Mouse (Mus musculus): Measurements from ENCODE around the gene Pou2f1. TPM values are rescaled to one million over a fixed set of nuclear protein-coding genes. Genes with fewer than 3 reads are reported as not detected.

The Pou2f1 gene
- polyA plus RNA-seq, 1 experiment from 2014 or later, result 27.6 TPM

- no peaks in the 10 kb centered on the region for H3K9me3 ChIP-seq
- no peak overlapping the region for H3K4me2 ChIP-seq (replicated peaks)
- 89% methylated on average over 2 of the region's 2 CpGs for WGBS
- H3K27ac ChIP-seq (replicated peaks), result no peak overlapping the region
- H3K36me3 ChIP-seq, result peaks cover 68% of the 10 kb centered on the region
- no peaks in the 10 kb centered on the region for H3K27me3 ChIP-seq
- no peak for ATAC-seq (ENCODE audit: low FRiP score, low read depth)
- no peaks in the 10 kb centered on the region for H3K4me1 ChIP-seq
- no peak overlapping the region for H3K9ac ChIP-seq (replicated peaks)
- H3K4me3 ChIP-seq, result no peak overlapping the region
Measured at GRCm38 (mm10) chr1:165891686-165892085, 110.8 kb downstream of the Pou2f1 start.

- Histone ChIP-seq H3K27ac (replicated peaks) (no peak overlapping the region), H3K9me3 (no peaks in the 10 kb centered on the region), H3K4me2 (replicated peaks) (no peak overlapping the region), H3K4me1 (no peaks in the 10 kb centered on the region), H3K9ac (replicated peaks) (no peak overlapping the region), H3K36me3 (peaks cover 34% of the 10 kb centered on the region), H3K27me3 (no peaks in the 10 kb centered on the region), H3K4me3 (no peak overlapping the region)
- ATAC-seq (ENCODE audit: low FRiP score, low read depth), result no peak
- 75% methylated on average over 8 of the region's 8 CpGs for WGBS
Measured at GRCm38 (mm10) chr1:165882146-165882900, 120.2 kb downstream of the Pou2f1 start.

DNA sequence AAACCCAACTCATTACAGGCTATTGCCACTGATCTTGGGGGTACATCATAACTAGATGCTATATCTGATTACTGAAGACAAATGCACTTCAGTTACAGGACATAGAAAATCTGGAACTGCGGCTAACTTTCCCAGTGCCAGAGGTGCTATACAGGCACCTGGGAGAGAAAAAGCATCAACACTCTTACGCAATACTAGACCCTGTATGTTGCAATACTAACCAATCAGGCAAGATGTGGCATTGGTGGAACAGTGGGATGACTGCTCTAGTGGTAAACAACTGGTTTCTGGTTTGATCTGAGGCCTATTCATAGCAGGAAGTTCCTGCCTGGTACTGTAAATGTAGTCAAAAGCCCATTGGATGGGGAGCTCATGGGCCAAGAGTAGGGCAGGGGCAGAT lies 123.7 kb downstream of the Pou2f1 start:
- Histone ChIP-seq H3K4me3 (no peak overlapping the region), H3K9ac (replicated peaks) (no peak overlapping the region), H3K4me2 (replicated peaks) (no peak overlapping the region), H3K27me3 (no peaks in the 10 kb centered on the region), H3K36me3 (peaks cover 47% of the 10 kb centered on the region), H3K4me1 (peaks cover 3% of the 10 kb centered on the region; the same call in 1 of the 2 replicates), H3K27ac (replicated peaks) (no peak overlapping the region), H3K9me3 (no peaks in the 10 kb centered on the region)
- no peak for ATAC-seq (ENCODE audit: low FRiP score, low read depth)
- WGBS, result 100% methylated on average over 2 of the region's 2 CpGs

GRCm38 (mm10) chr1:165875520-165876284 lies 126.8 kb downstream of the Pou2f1 start:
- Histone ChIP-seq H3K4me1 (peaks cover 6% of the 10 kb centered on the region), H3K9ac (replicated peaks) (no peak overlapping the region), H3K9me3 (no peaks in the 10 kb centered on the region), H3K27me3 (no peaks in the 10 kb centered on the region), H3K27ac (replicated peaks) (no peak overlapping the region), H3K4me2 (replicated peaks) (no peak overlapping the region), H3K36me3 (peaks cover 42% of the 10 kb centered on the region), H3K4me3 (no peak overlapping the region)
- WGBS, result 98% methylated on average over 6 of the region's 6 CpGs
- no peak for ATAC-seq (ENCODE audit: low FRiP score, low read depth)

DNA sequence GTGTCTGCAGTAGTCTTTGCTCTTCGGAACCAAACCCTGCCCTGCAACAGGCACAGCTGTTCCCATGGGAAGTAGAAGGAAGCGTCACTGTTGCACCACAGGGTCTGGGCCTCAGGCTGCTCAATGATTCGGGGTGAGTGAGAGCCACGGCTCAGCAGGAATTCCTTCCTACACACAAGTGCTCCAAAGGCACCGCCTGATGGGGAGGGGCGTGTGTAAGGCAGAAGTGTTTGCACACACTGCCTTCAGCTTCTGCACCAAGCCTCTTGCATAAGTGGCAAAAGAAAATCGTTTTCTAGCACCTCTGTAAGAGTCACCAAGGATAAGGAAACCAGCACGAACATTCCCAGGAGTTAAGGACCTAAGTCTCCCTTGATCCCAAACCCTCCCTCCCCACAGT lies 127.8 kb downstream of the Pou2f1 start:
- no peaks in the 10 kb centered on the region for H3K9me3 ChIP-seq
- peaks cover 40% of the 10 kb centered on the region for H3K36me3 ChIP-seq
- WGBS, result 56% methylated on average over 8 of the region's 8 CpGs
- no peak overlapping the region for H3K4me2 ChIP-seq (replicated peaks)
- no peak overlapping the region for H3K9ac ChIP-seq (replicated peaks)
- H3K4me3 ChIP-seq, result no peak overlapping the region
- no peak overlapping the region for H3K27ac ChIP-seq (replicated peaks)
- no peak for ATAC-seq (ENCODE audit: low FRiP score, low read depth)
- H3K4me1 ChIP-seq, result peaks cover 6% of the 10 kb centered on the region
- H3K27me3 ChIP-seq, result no peaks in the 10 kb centered on the region

DNA sequence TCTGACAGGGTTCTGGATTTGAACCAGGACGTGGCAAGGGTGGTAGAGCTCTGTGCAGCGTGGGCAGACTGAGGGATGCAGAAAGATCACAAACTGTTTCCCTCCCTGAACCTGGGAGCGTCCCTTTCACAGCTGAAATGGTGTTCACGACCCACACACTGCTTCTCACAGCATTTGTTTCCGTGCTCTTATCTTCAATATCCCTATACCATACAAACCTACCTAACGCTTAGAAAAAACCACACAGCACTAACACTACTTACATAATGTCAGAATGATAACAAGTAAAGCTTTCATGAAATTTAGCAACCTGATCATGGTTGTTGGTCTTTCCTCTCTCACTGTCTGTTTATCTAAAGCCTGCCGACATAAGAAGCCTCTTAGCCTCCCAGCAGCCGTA lies 133.8 kb downstream of the Pou2f1 start:
- 91% methylated on average over 8 of the region's 8 CpGs for WGBS
- Histone ChIP-seq H3K9ac (replicated peaks) (no peak overlapping the region), H3K27me3 (no peaks in the 10 kb centered on the region), H3K4me2 (replicated peaks) (no peak overlapping the region), H3K9me3 (no peaks in the 10 kb centered on the region), H3K36me3 (peaks cover 20% of the 10 kb centered on the region), H3K4me3 (no peak overlapping the region), H3K27ac (replicated peaks) (no peak overlapping the region), H3K4me1 (peaks cover 10% of the 10 kb centered on the region; the same call in 1 of the 2 replicates)
- no peak for ATAC-seq (ENCODE audit: low FRiP score, low read depth)

GRCm38 (mm10) chr1:165866630-165867280 lies 135.7 kb downstream of the Pou2f1 start:
- 76% methylated on average over 5 of the region's 5 CpGs for WGBS
- Histone ChIP-seq H3K4me2 (replicated peaks) (no peak overlapping the region), H3K9me3 (no peaks in the 10 kb centered on the region), H3K27me3 (no peaks in the 10 kb centered on the region; the same call in 1 of the 2 replicates), H3K27ac (replicated peaks) (no peak overlapping the region), H3K36me3 (peaks cover 20% of the 10 kb centered on the region; the same call in 1 of the 2 replicates), H3K4me3 (no peak overlapping the region), H3K9ac (replicated peaks) (no peak overlapping the region), H3K4me1 (peaks cover 13% of the 10 kb centered on the region)
- ATAC-seq (ENCODE audit: low FRiP score, low read depth), result no peak

GRCm38 (mm10) chr1:165864864-165865795 lies 137.3 kb downstream of the Pou2f1 start:
- Histone ChIP-seq H3K9me3 (no peaks in the 10 kb centered on the region), H3K4me1 (peaks cover 16% of the 10 kb centered on the region), H3K27ac (replicated peaks) (no peak overlapping the region), H3K36me3 (peaks cover 20% of the 10 kb centered on the region; the same call in 1 of the 2 replicates), H3K27me3 (no peaks in the 10 kb centered on the region; the same call in 1 of the 2 replicates), H3K9ac (replicated peaks) (no peak overlapping the region), H3K4me2 (replicated peaks) (no peak overlapping the region), H3K4me3 (no peak overlapping the region)
- 50% methylated on average over 14 of the region's 14 CpGs for WGBS
- no peak for ATAC-seq (ENCODE audit: low FRiP score, low read depth)

GRCm38 (mm10) chr1:165862059-165862458 lies 140.4 kb downstream of the Pou2f1 start:
- H3K9ac ChIP-seq (replicated peaks), result no peak overlapping the region
- H3K36me3 ChIP-seq, result peaks cover 4% of the 10 kb centered on the region; the same call in 1 of the 2 replicates
- ATAC-seq (ENCODE audit: low FRiP score, low read depth), result no peak
- H3K9me3 ChIP-seq, result no peaks in the 10 kb centered on the region
- H3K27me3 ChIP-seq, result peaks cover 12% of the 10 kb centered on the region
- H3K4me3 ChIP-seq, result no peak overlapping the region
- no peak overlapping the region; the same call in 1 of the 2 replicates for H3K27ac ChIP-seq (replicated peaks)
- H3K4me2 ChIP-seq (replicated peaks), result no peak overlapping the region
- H3K4me1 ChIP-seq, result peaks cover 16% of the 10 kb centered on the region
- WGBS, result 67% methylated on average over 7 of the region's 7 CpGs

DNA sequence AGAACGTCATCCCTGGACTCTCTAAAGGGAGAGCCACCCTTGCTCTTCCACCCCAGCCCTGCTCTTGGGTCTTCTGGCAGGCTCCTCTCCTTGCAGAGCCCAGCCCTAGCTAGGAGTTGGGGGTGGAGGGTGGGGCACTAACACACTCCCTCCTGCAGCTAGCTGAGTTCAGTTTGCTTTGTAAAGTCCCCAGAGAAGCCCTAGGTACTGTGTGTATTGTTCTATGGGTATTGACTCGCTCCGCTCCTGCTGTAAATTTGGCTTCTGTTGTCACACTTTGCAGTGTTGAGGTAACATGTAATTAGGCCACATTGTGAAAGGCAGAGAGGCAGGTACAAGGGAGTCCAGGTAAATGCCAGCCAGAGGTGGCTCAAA lies 141.3 kb downstream of the Pou2f1 start:
- Histone ChIP-seq H3K9ac (replicated peaks) (no peak overlapping the region), H3K4me3 (no peak overlapping the region), H3K9me3 (no peaks in the 10 kb centered on the region), H3K27me3 (peaks cover 18% of the 10 kb centered on the region), H3K4me1 (peaks cover 16% of the 10 kb centered on the region), H3K4me2 (replicated peaks) (no peak overlapping the region), H3K36me3 (peaks cover 4% of the 10 kb centered on the region; the same call in 1 of the 2 replicates), H3K27ac (replicated peaks) (no peak overlapping the region)
- 86% methylated on average over 3 of the region's 3 CpGs for WGBS
- ATAC-seq (ENCODE audit: low FRiP score, low read depth), result no peak

All from midbrain, embryonic 12.5 days (tissue).